Mouse (Mus musculus): ENCODE results near the gene Xpr1. TPM values are rescaled to one million over a fixed set of nuclear protein-coding genes. Genes with fewer than 3 reads are reported as not detected.
A peak's percentile ranks its signal among the peaks of the same experiment; 100 is the strongest.

Xpr1 gene
- polyA plus RNA-seq, 1 experiment, result 27.2 TPM

- no peak overlapping the region for H3K27ac ChIP-seq (ENCODE audit: insufficient read depth, low read length)
- H3K9me3 ChIP-seq (replicated peaks; ENCODE audit: control insufficient read depth, insufficient read depth, low read length, poor library complexity, severe bottlenecking), result no peaks in the 10 kb centered on the region
- TF ChIP-seq CTCF (IDR thresholded peaks at IDR 0.05; ENCODE audit: low read depth, low read length) (no peak), POLR2A (IDR thresholded peaks at IDR 0.05; ENCODE audit: insufficient read depth, low read length) (no peak), EP300 (IDR thresholded peaks at IDR 0.05; ENCODE audit: insufficient read depth, low read depth, low read length) (no peak)
Observed at GRCm38 (mm10) chr1:155251596-155251995, 165.6 kb downstream of the Xpr1 start.

GRCm38 (mm10) chr1:155250531-155251135 is 166.6 kb downstream of the Xpr1 start:
- TF ChIP-seq POLR2A (IDR thresholded peaks at IDR 0.05; ENCODE audit: insufficient read depth, low read length) (no peak), CTCF (IDR thresholded peaks at IDR 0.05; ENCODE audit: low read depth, low read length) (no peak), EP300 (IDR thresholded peaks at IDR 0.05; ENCODE audit: insufficient read depth, low read depth, low read length) (no peak)
- Histone ChIP-seq H3K9ac (ENCODE audit: low read depth, poor library complexity, severe bottlenecking) (no peak overlapping the region), H3K36me3 (ENCODE audit: control insufficient read depth, insufficient read depth, low read length, poor library complexity, severe bottlenecking) (no peaks in the 10 kb centered on the region), H3K4me3 (ENCODE audit: low read depth, low read length) (no peak overlapping the region), H3K27ac (ENCODE audit: insufficient read depth, low read length) (no peak overlapping the region), H3K4me1 (ENCODE audit: control insufficient read depth, insufficient read depth, low read length) (peaks cover 6% of the 10 kb centered on the region), H3K9me3 (replicated peaks; ENCODE audit: control insufficient read depth, insufficient read depth, low read length, poor library complexity, severe bottlenecking) (no peaks in the 10 kb centered on the region), H3K27me3 (ENCODE audit: control insufficient read depth, insufficient read depth, low read length, poor library complexity, severe bottlenecking) (no peaks in the 10 kb centered on the region)

More at GRCm38 (mm10) chr1:155251596-155251995, 165.6 kb downstream of the Xpr1 start:
- Histone ChIP-seq H3K4me3 (ENCODE audit: low read depth, low read length) (no peak overlapping the region), H3K36me3 (ENCODE audit: control insufficient read depth, insufficient read depth, low read length, poor library complexity, severe bottlenecking) (no peaks in the 10 kb centered on the region), H3K4me1 (ENCODE audit: control insufficient read depth, insufficient read depth, low read length) (peaks cover 6% of the 10 kb centered on the region), H3K27me3 (ENCODE audit: control insufficient read depth, insufficient read depth, low read length, poor library complexity, severe bottlenecking) (no peaks in the 10 kb centered on the region), H3K9ac (ENCODE audit: low read depth, poor library complexity, severe bottlenecking) (no peak overlapping the region)

- Histone ChIP-seq H3K9me3 (replicated peaks; ENCODE audit: control insufficient read depth, insufficient read depth, low read length, poor library complexity, severe bottlenecking) (no peaks in the 10 kb centered on the region), H3K4me1 (ENCODE audit: control insufficient read depth, insufficient read depth, low read length) (peaks cover 6% of the 10 kb centered on the region), H3K36me3 (ENCODE audit: control insufficient read depth, insufficient read depth, low read length, poor library complexity, severe bottlenecking) (no peaks in the 10 kb centered on the region), H3K27me3 (ENCODE audit: control insufficient read depth, insufficient read depth, low read length, poor library complexity, severe bottlenecking) (no peaks in the 10 kb centered on the region), H3K4me3 (ENCODE audit: low read depth, low read length) (no peak overlapping the region), H3K27ac (ENCODE audit: insufficient read depth, low read length) (no peak overlapping the region), H3K9ac (ENCODE audit: low read depth, poor library complexity, severe bottlenecking) (no peak overlapping the region)
- TF ChIP-seq CTCF (IDR thresholded peaks at IDR 0.05; ENCODE audit: low read depth, low read length) (no peak), EP300 (IDR thresholded peaks at IDR 0.05; ENCODE audit: insufficient read depth, low read depth, low read length) (no peak), POLR2A (IDR thresholded peaks at IDR 0.05; ENCODE audit: insufficient read depth, low read length) (no peak)
Observed at GRCm38 (mm10) chr1:155249896-155250295, 167.3 kb downstream of the Xpr1 start.

- Histone ChIP-seq H3K27ac (ENCODE audit: insufficient read depth, low read length) (0 out of 2 replicates have a peak overlapping the region, but pooled peaks have one; percentile 17), H3K9ac (ENCODE audit: low read depth, poor library complexity, severe bottlenecking) (no peak overlapping the region), H3K4me1 (ENCODE audit: control insufficient read depth, insufficient read depth, low read length) (peaks cover 6% of the 10 kb centered on the region), H3K36me3 (ENCODE audit: control insufficient read depth, insufficient read depth, low read length, poor library complexity, severe bottlenecking) (no peaks in the 10 kb centered on the region), H3K4me3 (ENCODE audit: low read depth, low read length) (no peak overlapping the region), H3K27me3 (ENCODE audit: control insufficient read depth, insufficient read depth, low read length, poor library complexity, severe bottlenecking) (peaks cover 4% of the 10 kb centered on the region; the same call in 1 of the 2 replicates), H3K9me3 (replicated peaks; ENCODE audit: control insufficient read depth, insufficient read depth, low read length, poor library complexity, severe bottlenecking) (no peaks in the 10 kb centered on the region)
- TF ChIP-seq CTCF (IDR thresholded peaks at IDR 0.05; ENCODE audit: low read depth, low read length) (no peak), EP300 (IDR thresholded peaks at IDR 0.05; ENCODE audit: insufficient read depth, low read depth, low read length) (peak; percentile 43; the same call in 1 of the 2 replicates)
Observed at GRCm38 (mm10) chr1:155248041-155248440, 169.2 kb downstream of the Xpr1 start.

- Histone ChIP-seq H3K4me1 (ENCODE audit: control insufficient read depth, insufficient read depth, low read length) (peaks cover 6% of the 10 kb centered on the region), H3K9me3 (replicated peaks; ENCODE audit: control insufficient read depth, insufficient read depth, low read length, poor library complexity, severe bottlenecking) (no peaks in the 10 kb centered on the region), H3K27me3 (ENCODE audit: control insufficient read depth, insufficient read depth, low read length, poor library complexity, severe bottlenecking) (peaks cover 4% of the 10 kb centered on the region; the same call in 1 of the 2 replicates), H3K36me3 (ENCODE audit: control insufficient read depth, insufficient read depth, low read length, poor library complexity, severe bottlenecking) (no peaks in the 10 kb centered on the region), H3K9ac (ENCODE audit: low read depth, poor library complexity, severe bottlenecking) (no peak overlapping the region), H3K27ac (ENCODE audit: insufficient read depth, low read length) (0 out of 2 replicates have a peak overlapping the region, but pooled peaks have one; percentile 17), H3K4me3 (ENCODE audit: low read depth, low read length) (no peak overlapping the region)
- no peak for TF ChIP-seq POLR2A (IDR thresholded peaks at IDR 0.05; ENCODE audit: insufficient read depth, low read length)
- TF ChIP-seq EP300 (IDR thresholded peaks at IDR 0.05; ENCODE audit: insufficient read depth, low read depth, low read length), result no peak
- TF ChIP-seq CTCF (IDR thresholded peaks at IDR 0.05; ENCODE audit: low read depth, low read length), result no peak
Observed at GRCm38 (mm10) chr1:155247441-155247840, 169.8 kb downstream of the Xpr1 start.

GRCm38 (mm10) chr1:155245516-155245915 is 171.7 kb downstream of the Xpr1 start:
- H3K27me3 ChIP-seq (ENCODE audit: control insufficient read depth, insufficient read depth, low read length, poor library complexity, severe bottlenecking), result peaks cover 4% of the 10 kb centered on the region; the same call in 1 of the 2 replicates
- TF ChIP-seq CTCF (IDR thresholded peaks at IDR 0.05; ENCODE audit: low read depth, low read length), result no peak
- TF ChIP-seq POLR2A (IDR thresholded peaks at IDR 0.05; ENCODE audit: insufficient read depth, low read length), result no peak
- TF ChIP-seq EP300 (IDR thresholded peaks at IDR 0.05; ENCODE audit: insufficient read depth, low read depth, low read length), result no peak
- no peaks in the 10 kb centered on the region for H3K36me3 ChIP-seq (ENCODE audit: control insufficient read depth, insufficient read depth, low read length, poor library complexity, severe bottlenecking)
- H3K4me1 ChIP-seq (ENCODE audit: control insufficient read depth, insufficient read depth, low read length), result peaks cover 6% of the 10 kb centered on the region
- no peak overlapping the region for H3K9ac ChIP-seq (ENCODE audit: low read depth, poor library complexity, severe bottlenecking)
- H3K9me3 ChIP-seq (replicated peaks; ENCODE audit: control insufficient read depth, insufficient read depth, low read length, poor library complexity, severe bottlenecking), result no peaks in the 10 kb centered on the region
- no peak overlapping the region for H3K4me3 ChIP-seq (ENCODE audit: low read depth, low read length)
- no peak overlapping the region for H3K27ac ChIP-seq (ENCODE audit: insufficient read depth, low read length)

Data from ES-Bruce4 (cell line).